Mouse (Mus musculus): Measurements from ENCODE around the gene Olfr476. TPM values are rescaled to one million over a fixed set of nuclear protein-coding genes. Genes with fewer than 3 reads are reported as not detected.
"Not testable (repeated sequence)": the region's sequence is repeated elsewhere in the genome, so short reads cannot be mapped to it uniquely, and the experiment has no call there.

Olfr476 gene
- polyA plus RNA-seq (2015; fragmentation: Nextera tagmentation; extraction: Ambion mirVana) = not detected in 2 replicates

- no peaks in the 10 kb centered on the region for H3K4me1 ChIP-seq
- WGBS = 67% methylated on average over 1 of the region's 1 CpGs
- no peak within 1 kb of the TSS for H3K27ac ChIP-seq (replicated peaks)
- H3K9ac ChIP-seq (replicated peaks) = no peak within 1 kb of the TSS
- H3K4me3 ChIP-seq = no peak within 1 kb of the TSS
- H3K4me2 ChIP-seq (replicated peaks) = no peak within 1 kb of the TSS
- no peak for ATAC-seq (replicated peaks)
- no peaks in the 10 kb centered on the region for H3K36me3 ChIP-seq
- H3K27me3 ChIP-seq = no peaks in the 10 kb centered on the region
- H3K9me3 ChIP-seq = no peaks in the 10 kb centered on the region
Observed at GRCm38 (mm10) chr7:107964503-107964902, at the start of gene Olfr476. Gene Olfr476 (plus strand): TSS chr7:107964803.

- H3K27ac ChIP-seq (replicated peaks) = no peak within 1 kb of the TSS
- no peak for ATAC-seq (replicated peaks)
- no peaks in the 10 kb centered on the region for H3K36me3 ChIP-seq
- H3K9me3 ChIP-seq = no peaks in the 10 kb centered on the region
- no peaks in the 10 kb centered on the region for H3K27me3 ChIP-seq
- H3K4me3 ChIP-seq = no peak within 1 kb of the TSS
- H3K4me1 ChIP-seq = no peaks in the 10 kb centered on the region
- H3K4me2 ChIP-seq (replicated peaks) = no peak within 1 kb of the TSS
- 97% methylated on average over 1 of the region's 1 CpGs for WGBS
- H3K9ac ChIP-seq (replicated peaks) = no peak within 1 kb of the TSS
Observed at GRCm38 (mm10) chr7:107930146-107930545, 34.5 kb upstream of the Olfr476 start, which contains the start of gene Olfr473. Gene Olfr473 (plus strand): TSS chr7:107930446.

GRCm38 (mm10) chr7:107952539-107952938, 12.1 kb upstream of the Olfr476 start:
- not testable (repeated sequence) for ATAC-seq (replicated peaks); H3K4me3 ChIP-seq; H3K9ac ChIP-seq (replicated peaks); H3K36me3 ChIP-seq; H3K9me3 ChIP-seq; H3K4me2 ChIP-seq (replicated peaks); H3K27ac ChIP-seq (replicated peaks); H3K27me3 ChIP-seq; H3K4me1 ChIP-seq
- WGBS = 98% methylated on average over 12 of the region's 12 CpGs

- H3K4me3 ChIP-seq = no peak within 1 kb of the TSS
- WGBS = 84% methylated on average over 1 of the region's 1 CpGs
- no peak within 1 kb of the TSS for H3K4me2 ChIP-seq (replicated peaks)
- ATAC-seq (replicated peaks) = no peak
- no peak within 1 kb of the TSS for H3K27ac ChIP-seq (replicated peaks)
- no peaks in the 10 kb centered on the region for H3K9me3 ChIP-seq
- no peaks in the 10 kb centered on the region for H3K4me1 ChIP-seq
- no peak within 1 kb of the TSS for H3K9ac ChIP-seq (replicated peaks)
- H3K36me3 ChIP-seq = no peaks in the 10 kb centered on the region
- no peaks in the 10 kb centered on the region for H3K27me3 ChIP-seq
Observed at GRCm38 (mm10) chr7:107954343-107954742, 10.3 kb upstream of the Olfr476 start, which contains the start of gene Olfr474. Gene Olfr474 (plus strand): TSS chr7:107954643.

GRCm38 (mm10) chr7:107986393-107986792, 21.8 kb downstream of the Olfr476 start, which contains the start of gene Olfr477:
Gene Olfr477 (plus strand): TSS chr7:107986693.
- ATAC-seq (replicated peaks) = no peak
- no peak within 1 kb of the TSS for H3K4me2 ChIP-seq (replicated peaks)
- H3K9me3 ChIP-seq = no peaks in the 10 kb centered on the region
- no peaks in the 10 kb centered on the region for H3K4me1 ChIP-seq
- no peaks in the 10 kb centered on the region for H3K36me3 ChIP-seq
- H3K4me3 ChIP-seq = no peak within 1 kb of the TSS
- 78% methylated on average over 2 of the region's 2 CpGs for WGBS
- no peaks in the 10 kb centered on the region for H3K27me3 ChIP-seq
- no peak within 1 kb of the TSS for H3K27ac ChIP-seq (replicated peaks)
- H3K9ac ChIP-seq (replicated peaks) = no peak within 1 kb of the TSS

- H3K36me3 ChIP-seq; H3K27me3 ChIP-seq; H3K27ac ChIP-seq (replicated peaks); H3K4me1 ChIP-seq; H3K9me3 ChIP-seq; H3K9ac ChIP-seq (replicated peaks); H3K4me2 ChIP-seq (replicated peaks); ATAC-seq (replicated peaks); H3K4me3 ChIP-seq: not testable (repeated sequence)
Observed at GRCm38 (mm10) chr7:108014256-108014655, 49.7 kb downstream of the Olfr476 start.

Other genes starting within 250 kb of the Olfr476 start
- not detected in 2 replicates for gene Cyb5r2, start 206.8 kb upstream of the Olfr476 start, polyA plus RNA-seq (2015; fragmentation: Nextera tagmentation; extraction: Ambion mirVana)
- not detected in 2 replicates for gene Ovch2, start 163.6 kb upstream of the Olfr476 start, polyA plus RNA-seq (2015; fragmentation: Nextera tagmentation; extraction: Ambion mirVana)
- not detected in 2 replicates for gene Olfr467, start 152.5 kb upstream of the Olfr476 start, polyA plus RNA-seq (2015; fragmentation: Nextera tagmentation; extraction: Ambion mirVana)
- gene Olfr469, start 139.3 kb upstream of the Olfr476 start, polyA plus RNA-seq (2015; fragmentation: Nextera tagmentation; extraction: Ambion mirVana) = not detected in 2 replicates
- gene Olfr470, start 117.3 kb upstream of the Olfr476 start, polyA plus RNA-seq (2015; fragmentation: Nextera tagmentation; extraction: Ambion mirVana) = not detected in 2 replicates
- not detected in 2 replicates for gene Olfr472, start 66.9 kb upstream of the Olfr476 start, polyA plus RNA-seq (2015; fragmentation: Nextera tagmentation; extraction: Ambion mirVana)
- gene Olfr473, start 34.4 kb upstream of the Olfr476 start, polyA plus RNA-seq (2015; fragmentation: Nextera tagmentation; extraction: Ambion mirVana) = not detected in 2 replicates
- gene Olfr474, start 10.2 kb upstream of the Olfr476 start, polyA plus RNA-seq (2015; fragmentation: Nextera tagmentation; extraction: Ambion mirVana) = not detected in 2 replicates
- not detected in 2 replicates for gene Olfr477, start 21.9 kb downstream of the Olfr476 start, polyA plus RNA-seq (2015; fragmentation: Nextera tagmentation; extraction: Ambion mirVana)
- not detected in 2 replicates for gene Olfr478, start 69.2 kb downstream of the Olfr476 start, polyA plus RNA-seq (2015; fragmentation: Nextera tagmentation; extraction: Ambion mirVana)
- gene Olfr479, start 85.9 kb downstream of the Olfr476 start, polyA plus RNA-seq (2015; fragmentation: Nextera tagmentation; extraction: Ambion mirVana) = not detected in 2 replicates
- not detected in 2 replicates for gene Olfr480, start 102.5 kb downstream of the Olfr476 start, polyA plus RNA-seq (2015; fragmentation: Nextera tagmentation; extraction: Ambion mirVana)
- not detected in 2 replicates for gene Olfr481, start 115.1 kb downstream of the Olfr476 start, polyA plus RNA-seq (2015; fragmentation: Nextera tagmentation; extraction: Ambion mirVana)
- 0.08 and 0.09 TPM in 2 replicates for gene Olfr482, start 132.8 kb downstream of the Olfr476 start, polyA plus RNA-seq (2015; fragmentation: Nextera tagmentation; extraction: Ambion mirVana)
- gene Olfr483, start 136.0 kb downstream of the Olfr476 start, polyA plus RNA-seq (2015; fragmentation: Nextera tagmentation; extraction: Ambion mirVana) = not detected in 2 replicates
- not detected in 2 replicates for gene Olfr484, start 162.6 kb downstream of the Olfr476 start, polyA plus RNA-seq (2015; fragmentation: Nextera tagmentation; extraction: Ambion mirVana)
- gene Olfr485, start 195.1 kb downstream of the Olfr476 start, polyA plus RNA-seq (2015; fragmentation: Nextera tagmentation; extraction: Ambion mirVana) = not detected in 2 replicates
- not detected in 2 replicates for gene Olfr486, start 207.9 kb downstream of the Olfr476 start, polyA plus RNA-seq (2015; fragmentation: Nextera tagmentation; extraction: Ambion mirVana)
- not detected in 2 replicates for gene Olfr487, start 249.8 kb downstream of the Olfr476 start, polyA plus RNA-seq (2015; fragmentation: Nextera tagmentation; extraction: Ambion mirVana)

Measured in forebrain, embryonic 15.5 days (tissue).